Mouse (Mus musculus) bone marrow, adult 2 months (tissue): ENCODE results near the gene Ube2c.

ENCODE experiments used
- CTCF ChIP-seq: fragments of 200-500 bp; IDR thresholded peaks from 2 replicates; pipeline ENCODE4 v1.5.1; 2011; ENCODE audit warnings: low read length, control low read depth; ENCODE audit not compliant: control insufficient read depth, insufficient read depth
- POLR2A ChIP-seq: fragments of 200-500 bp; IDR thresholded peaks from 2 replicates; pipeline ENCODE4 v1.6.1; 2011; ENCODE audit warnings: low read depth, mild to moderate bottlenecking, control low read depth, low read length, borderline replicate concordance; ENCODE audit not compliant: control insufficient read depth

GRCm38 (mm10) chr2:164784869-164785420 lies 15.2 kb downstream of the Ube2c start:
- no peak for TF ChIP-seq CTCF
- TF ChIP-seq POLR2A, result no peak
